Mouse (Mus musculus): ENCODE measurements around the gene Timm50. TPM values are rescaled to one million over a fixed set of nuclear protein-coding genes. Genes with fewer than 3 reads are reported as not detected.

Timm50 gene
- polyA plus RNA-seq, 1 experiment from 2014 or later: 124 TPM

- no peaks in the 10 kb centered on the region for H3K27me3 ChIP-seq (ENCODE audit: control insufficient read depth, insufficient read depth, low read depth, low read length)
- peak within 1 kb of the TSS; percentile 83 for H3K4me2 ChIP-seq (ENCODE audit: low read depth, low read length)
- peak within 1 kb of the TSS; percentile 98 for H3K4me3 ChIP-seq (ENCODE audit: low read length)
- peaks cover 10% of the 10 kb centered on the region for H3K4me1 ChIP-seq (replicated peaks; ENCODE audit: control insufficient read depth, insufficient read depth, low read length)
- no peaks in the 10 kb centered on the region; the same call in 1 of the 2 replicates for H3K36me3 ChIP-seq (ENCODE audit: control insufficient read depth, insufficient read depth, low read length)
- H3K9me3 ChIP-seq (ENCODE audit: control insufficient read depth, low read length): no peaks in the 10 kb centered on the region
- peak within 1 kb of the TSS; percentile 90 for H3K27ac ChIP-seq (ENCODE audit: low read length)
- peak; percentile 98 for ATAC-seq (ENCODE audit: low read depth)
- peak within 1 kb of the TSS; percentile 99 for H3K9ac ChIP-seq (ENCODE audit: low read length)
- WGBS: under 1% methylated on average over 77 of the region's 77 CpGs
Observed at GRCm38 (mm10) chr7:28338108-28338998, 26.5 kb upstream of the Timm50 start, which contains the start of gene Supt5. Gene Supt5, minus strand, starts transcription at chr7:28338746.

GRCm38 (mm10) chr7:28335471-28335870, 23.6 kb upstream of the Timm50 start:
- Histone ChIP-seq H3K27ac (ENCODE audit: low read length) (no peak overlapping the region), H3K27me3 (ENCODE audit: control insufficient read depth, insufficient read depth, low read depth, low read length) (no peaks in the 10 kb centered on the region), H3K4me3 (ENCODE audit: low read length) (no peak overlapping the region), H3K4me2 (ENCODE audit: low read depth, low read length) (no peak overlapping the region), H3K9ac (ENCODE audit: low read length) (no peak overlapping the region), H3K9me3 (ENCODE audit: control insufficient read depth, low read length) (no peaks in the 10 kb centered on the region), H3K36me3 (ENCODE audit: control insufficient read depth, insufficient read depth, low read length) (peaks cover 4% of the 10 kb centered on the region), H3K4me1 (replicated peaks; ENCODE audit: control insufficient read depth, insufficient read depth, low read length) (peaks cover 10% of the 10 kb centered on the region)
- 95% methylated on average over 2 of the region's 2 CpGs for WGBS
- ATAC-seq (ENCODE audit: low read depth): no peak

DNA sequence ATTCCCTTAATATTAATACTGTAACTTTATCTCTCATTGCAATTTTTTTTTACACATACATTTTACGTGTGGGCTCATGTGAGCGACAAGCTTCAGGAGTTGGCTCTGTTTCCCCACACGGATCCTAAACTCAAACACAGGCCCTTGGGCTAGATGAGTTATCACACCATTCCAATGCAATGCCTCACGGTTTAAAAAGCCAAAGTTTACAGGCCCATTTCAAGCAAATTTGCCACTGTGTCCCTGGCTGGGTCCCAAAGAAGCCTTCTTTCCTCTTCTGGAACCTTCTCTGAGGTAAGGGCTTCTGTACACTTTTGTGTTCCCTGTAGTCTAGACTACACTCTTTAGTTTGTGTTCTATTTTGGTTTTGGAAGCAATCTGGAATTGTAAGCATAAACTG, 22.7 kb upstream of the Timm50 start:
- H3K9me3 ChIP-seq (ENCODE audit: control insufficient read depth, low read length): no peaks in the 10 kb centered on the region
- H3K4me2 ChIP-seq (ENCODE audit: low read depth, low read length): no peak overlapping the region
- no peak overlapping the region for H3K27ac ChIP-seq (ENCODE audit: low read length)
- peaks cover 12% of the 10 kb centered on the region for H3K36me3 ChIP-seq (ENCODE audit: control insufficient read depth, insufficient read depth, low read length)
- no peak overlapping the region for H3K4me3 ChIP-seq (ENCODE audit: low read length)
- no peak for ATAC-seq (ENCODE audit: low read depth)
- WGBS: 81% methylated on average over 4 of the region's 4 CpGs
- H3K27me3 ChIP-seq (ENCODE audit: control insufficient read depth, insufficient read depth, low read depth, low read length): no peaks in the 10 kb centered on the region
- peaks cover 10% of the 10 kb centered on the region for H3K4me1 ChIP-seq (replicated peaks; ENCODE audit: control insufficient read depth, insufficient read depth, low read length)
- no peak overlapping the region for H3K9ac ChIP-seq (ENCODE audit: low read length)

DNA sequence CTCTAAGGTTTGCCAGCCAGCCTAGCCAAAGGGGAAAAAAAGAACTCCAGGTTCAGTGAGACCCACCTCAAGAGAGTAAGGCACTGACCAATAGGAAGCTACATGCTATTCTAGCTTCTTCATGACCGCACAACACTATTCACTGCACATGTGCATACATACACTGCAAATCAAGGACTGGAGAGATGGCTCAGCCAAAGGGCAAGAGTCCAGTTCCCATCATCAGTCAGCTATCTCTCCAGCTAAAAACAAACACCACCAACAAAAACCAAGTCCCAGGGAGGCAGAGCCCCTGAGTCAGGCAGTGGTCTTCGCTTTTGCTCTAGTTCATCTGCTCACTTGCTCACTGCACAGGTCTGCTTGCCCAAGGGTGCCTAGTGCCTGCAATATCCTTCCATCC, 16.4 kb upstream of the Timm50 start:
- Histone ChIP-seq H3K9ac (ENCODE audit: low read length) (no peak overlapping the region), H3K4me3 (ENCODE audit: low read length) (no peak overlapping the region), H3K36me3 (ENCODE audit: control insufficient read depth, insufficient read depth, low read length) (peaks cover 52% of the 10 kb centered on the region), H3K27me3 (ENCODE audit: control insufficient read depth, insufficient read depth, low read depth, low read length) (no peaks in the 10 kb centered on the region), H3K4me1 (replicated peaks; ENCODE audit: control insufficient read depth, insufficient read depth, low read length) (no peaks in the 10 kb centered on the region), H3K9me3 (ENCODE audit: control insufficient read depth, low read length) (no peaks in the 10 kb centered on the region), H3K27ac (ENCODE audit: low read length) (no peak overlapping the region), H3K4me2 (ENCODE audit: low read depth, low read length) (no peak overlapping the region)
- 92% methylated on average over 2 of the region's 2 CpGs for WGBS
- ATAC-seq (ENCODE audit: low read depth): no peak

- Histone ChIP-seq H3K4me1 (replicated peaks; ENCODE audit: control insufficient read depth, insufficient read depth, low read length) (no peaks in the 10 kb centered on the region), H3K4me3 (ENCODE audit: low read length) (no peak overlapping the region), H3K27ac (ENCODE audit: low read length) (no peak overlapping the region), H3K9me3 (ENCODE audit: control insufficient read depth, low read length) (no peaks in the 10 kb centered on the region), H3K27me3 (ENCODE audit: control insufficient read depth, insufficient read depth, low read depth, low read length) (no peaks in the 10 kb centered on the region), H3K9ac (ENCODE audit: low read length) (no peak overlapping the region), H3K4me2 (ENCODE audit: low read depth, low read length) (no peak overlapping the region), H3K36me3 (ENCODE audit: control insufficient read depth, insufficient read depth, low read length) (peaks cover 60% of the 10 kb centered on the region)
- ATAC-seq (ENCODE audit: low read depth): no peak
- WGBS: 77% methylated on average over 4 of the region's 4 CpGs
Observed at GRCm38 (mm10) chr7:28326457-28326856, 14.6 kb upstream of the Timm50 start.

GRCm38 (mm10) chr7:28325293-28325692, 13.4 kb upstream of the Timm50 start:
- WGBS: 92% methylated on average over 8 of the region's 8 CpGs
- ATAC-seq (ENCODE audit: low read depth): no peak

GRCm38 (mm10) chr7:28321974-28322720, 10.3 kb upstream of the Timm50 start:
- peaks cover 70% of the 10 kb centered on the region for H3K36me3 ChIP-seq (ENCODE audit: control insufficient read depth, insufficient read depth, low read length)
- no peaks in the 10 kb centered on the region for H3K9me3 ChIP-seq (ENCODE audit: control insufficient read depth, low read length)
- H3K4me2 ChIP-seq (ENCODE audit: low read depth, low read length): no peak overlapping the region
- H3K27ac ChIP-seq (ENCODE audit: low read length): no peak overlapping the region
- no peaks in the 10 kb centered on the region for H3K4me1 ChIP-seq (replicated peaks; ENCODE audit: control insufficient read depth, insufficient read depth, low read length)
- H3K4me3 ChIP-seq (ENCODE audit: low read length): no peak overlapping the region
- no peak overlapping the region for H3K9ac ChIP-seq (ENCODE audit: low read length)
- 92% methylated on average over 15 of the region's 15 CpGs for WGBS
- ATAC-seq (ENCODE audit: low read depth): no peak
- H3K27me3 ChIP-seq (ENCODE audit: control insufficient read depth, insufficient read depth, low read depth, low read length): no peaks in the 10 kb centered on the region

More at GRCm38 (mm10) chr7:28325293-28325692, 13.4 kb upstream of the Timm50 start:
- no peak overlapping the region for H3K27ac ChIP-seq (ENCODE audit: low read length)
- no peak overlapping the region for H3K4me3 ChIP-seq (ENCODE audit: low read length)
- H3K36me3 ChIP-seq (ENCODE audit: control insufficient read depth, insufficient read depth, low read length): peaks cover 64% of the 10 kb centered on the region
- no peaks in the 10 kb centered on the region for H3K9me3 ChIP-seq (ENCODE audit: control insufficient read depth, low read length)
- H3K9ac ChIP-seq (ENCODE audit: low read length): no peak overlapping the region
- no peaks in the 10 kb centered on the region for H3K4me1 ChIP-seq (replicated peaks; ENCODE audit: control insufficient read depth, insufficient read depth, low read length)
- no peaks in the 10 kb centered on the region for H3K27me3 ChIP-seq (ENCODE audit: control insufficient read depth, insufficient read depth, low read depth, low read length)
- no peak overlapping the region for H3K4me2 ChIP-seq (ENCODE audit: low read depth, low read length)

GRCm38 (mm10) chr7:28318714-28319113, 6.8 kb upstream of the Timm50 start:
- no peak overlapping the region for H3K4me2 ChIP-seq (ENCODE audit: low read depth, low read length)
- 90% methylated on average over 17 of the region's 17 CpGs for WGBS
- peaks cover 78% of the 10 kb centered on the region for H3K36me3 ChIP-seq (ENCODE audit: control insufficient read depth, insufficient read depth, low read length)
- H3K9me3 ChIP-seq (ENCODE audit: control insufficient read depth, low read length): no peaks in the 10 kb centered on the region
- H3K9ac ChIP-seq (ENCODE audit: low read length): no peak overlapping the region
- no peak overlapping the region for H3K4me3 ChIP-seq (ENCODE audit: low read length)
- ATAC-seq (ENCODE audit: low read depth): no peak
- H3K4me1 ChIP-seq (replicated peaks; ENCODE audit: control insufficient read depth, insufficient read depth, low read length): no peaks in the 10 kb centered on the region
- no peaks in the 10 kb centered on the region for H3K27me3 ChIP-seq (ENCODE audit: control insufficient read depth, insufficient read depth, low read depth, low read length)
- H3K27ac ChIP-seq (ENCODE audit: low read length): no peak overlapping the region

GRCm38 (mm10) chr7:28318036-28318435, 6.2 kb upstream of the Timm50 start:
- WGBS: 75% methylated on average over 3 of the region's 3 CpGs
- Histone ChIP-seq H3K27me3 (ENCODE audit: control insufficient read depth, insufficient read depth, low read depth, low read length) (no peaks in the 10 kb centered on the region), H3K4me2 (ENCODE audit: low read depth, low read length) (no peak overlapping the region), H3K36me3 (ENCODE audit: control insufficient read depth, insufficient read depth, low read length) (peaks cover 76% of the 10 kb centered on the region), H3K4me1 (replicated peaks; ENCODE audit: control insufficient read depth, insufficient read depth, low read length) (no peaks in the 10 kb centered on the region), H3K9me3 (ENCODE audit: control insufficient read depth, low read length) (no peaks in the 10 kb centered on the region), H3K9ac (ENCODE audit: low read length) (no peak overlapping the region), H3K27ac (ENCODE audit: low read length) (no peak overlapping the region), H3K4me3 (ENCODE audit: low read length) (no peak overlapping the region)
- no peak for ATAC-seq (ENCODE audit: low read depth)
